Mouse (Mus musculus) liver, embryonic 12.5 days (tissue): ENCODE data around the gene Macrod1. TPM values are rescaled to one million over a fixed set of nuclear protein-coding genes. Genes with fewer than 3 reads are reported as not detected.
"Not testable (repeated sequence)": the region's sequence is repeated elsewhere in the genome, so short reads cannot be mapped to it uniquely, and the experiment has no call there.

Source experiments
- ATAC-seq: fragments of 200-750 bp; cut with Nextera tagmentation; 2 replicates; pipeline ENCODE4 v1.8.0; 2017; ENCODE audit warnings: moderate number of reproducible peaks, mild to moderate bottlenecking, moderate library complexity
- H3K27ac ChIP-seq: fragments of 300-500 bp; sonication (generic); 2 replicates; pipeline ENCODE4 v1.5.1; 2016; ENCODE audit warnings: mild to moderate bottlenecking
- H3K27me3 ChIP-seq: fragments of 300-500 bp; sonication (generic); replicated peaks from 2 replicates; pipeline ENCODE4 v1.6.1; 2016; ENCODE audit warnings: mild to moderate bottlenecking, moderate library complexity
- H3K36me3 ChIP-seq: fragments of 300-500 bp; sonication (generic); 2 replicates; pipeline ENCODE4 v1.6.1; 2016; ENCODE audit warnings: mild to moderate bottlenecking, moderate library complexity
- H3K4me1 ChIP-seq: fragments of 300-500 bp; sonication (generic); 2 replicates; pipeline ENCODE4 v1.6.1; 2016
- H3K4me2 ChIP-seq: fragments of 300-500 bp; sonication (generic); 2 replicates; pipeline ENCODE4 v1.6.1; 2016; ENCODE audit warnings: mild to moderate bottlenecking, moderate library complexity
- H3K4me3 ChIP-seq: fragments of 300-500 bp; sonication (generic); 2 replicates; pipeline ENCODE4 v1.5.1; 2016; ENCODE audit warnings: mild to moderate bottlenecking, moderate library complexity
- H3K9ac ChIP-seq: fragments of 300-500 bp; sonication (generic); 2 replicates; pipeline ENCODE4 v1.6.1; 2016; ENCODE audit warnings: mild to moderate bottlenecking, moderate library complexity
- H3K9me3 ChIP-seq: fragments of 300-500 bp; sonication (generic); replicated peaks from 2 replicates; pipeline ENCODE4 v1.6.1; 2016; ENCODE audit warnings: mild to moderate bottlenecking, moderate library complexity
- WGBS: fragments of 180-500 bp; shearing (Covaris S2); methylation state at CpG from one replicate; pipeline ENCODE4 v1.1.7; 2016; ENCODE audit not compliant: insufficient replicate concordance; 5-methylcytosine and 5-hydroxymethylcytosine counted together
- polyA plus RNA-seq: library from polyadenylated mRNA; unstranded; fragments of >200 nt; fragmentation: Nextera tagmentation; extraction: Ambion mirVana; gene quantifications from 2 replicates; pipeline ENCODE4 v1.2.1, GENCODE M21; 2016

The Macrod1 gene
- polyA plus RNA-seq, 1 experiment from 2014 or later: 7.6 TPM

GRCm38 (mm10) chr19:7039088-7039720, 17.4 kb upstream of the Macrod1 start:
- ATAC-seq: peak; percentile 11
- WGBS: 1% methylated on average over 35 of the region's 35 CpGs
- peaks cover 39% of the 10 kb centered on the region for H3K4me1 ChIP-seq

GRCm38 (mm10) chr19:7039841-7040636, 16.6 kb upstream of the Macrod1 start, which contains the start of gene Stip1:
Gene Stip1, minus strand, starts transcription at chr19:7039967.
- ATAC-seq: peak; percentile 97
- peak within 1 kb of the TSS; percentile 94 for H3K4me2 ChIP-seq
- peaks cover 39% of the 10 kb centered on the region for H3K4me1 ChIP-seq
- peak within 1 kb of the TSS; percentile 95 for H3K27ac ChIP-seq
- H3K36me3 ChIP-seq: peaks cover 30% of the 10 kb centered on the region
- peak within 1 kb of the TSS; percentile 99 for H3K9ac ChIP-seq
- peak within 1 kb of the TSS; percentile 96 for H3K4me3 ChIP-seq
- H3K9me3 ChIP-seq: no peaks in the 10 kb centered on the region
- no peaks in the 10 kb centered on the region for H3K27me3 ChIP-seq
- WGBS: under 1% methylated on average over 49 of the region's 49 CpGs

More at GRCm38 (mm10) chr19:7039088-7039720, 17.4 kb upstream of the Macrod1 start:
- H3K27ac ChIP-seq: peak overlapping the region; percentile 95
- peaks cover 38% of the 10 kb centered on the region for H3K36me3 ChIP-seq
- peak overlapping the region; percentile 99 for H3K9ac ChIP-seq
- H3K4me2 ChIP-seq: peak overlapping the region; percentile 82
- H3K9me3 ChIP-seq: no peaks in the 10 kb centered on the region
- H3K4me3 ChIP-seq: peak overlapping the region; percentile 96
- no peaks in the 10 kb centered on the region for H3K27me3 ChIP-seq

DNA sequence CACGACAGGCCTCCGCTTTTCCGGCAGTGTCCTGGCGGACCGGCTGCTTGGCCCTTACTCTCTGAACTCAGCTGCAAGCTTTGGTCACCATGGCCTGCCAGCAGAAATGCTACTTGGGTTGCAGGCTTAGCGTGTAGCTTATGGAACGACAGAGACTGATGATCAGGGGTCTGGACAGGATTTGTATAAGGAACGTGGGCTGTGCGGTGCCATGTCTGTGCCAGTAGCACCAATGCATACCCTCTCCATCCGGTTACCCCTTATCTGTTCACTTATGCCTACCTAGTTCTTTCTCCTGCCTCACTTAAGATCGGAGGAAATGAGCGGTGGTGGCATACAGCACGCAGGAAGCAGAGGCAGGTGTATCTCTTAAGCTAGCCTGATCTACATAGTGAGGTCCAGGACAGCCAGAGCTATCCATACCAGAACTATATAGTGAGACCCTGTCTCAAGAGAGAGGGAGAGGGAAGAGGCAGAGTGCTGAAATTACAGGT, 15.9 kb upstream of the Macrod1 start:
- Histone ChIP-seq H3K27ac (peak overlapping the region; percentile 95), H3K4me2 (peak overlapping the region; percentile 94), H3K4me1 (peaks cover 39% of the 10 kb centered on the region), H3K27me3 (no peaks in the 10 kb centered on the region), H3K36me3 (peaks cover 23% of the 10 kb centered on the region), H3K4me3 (peak overlapping the region; percentile 70), H3K9ac (peak overlapping the region; percentile 86), H3K9me3 (no peaks in the 10 kb centered on the region)
- 13% methylated on average over 13 of the region's 13 CpGs for WGBS
- ATAC-seq: no peak

DNA sequence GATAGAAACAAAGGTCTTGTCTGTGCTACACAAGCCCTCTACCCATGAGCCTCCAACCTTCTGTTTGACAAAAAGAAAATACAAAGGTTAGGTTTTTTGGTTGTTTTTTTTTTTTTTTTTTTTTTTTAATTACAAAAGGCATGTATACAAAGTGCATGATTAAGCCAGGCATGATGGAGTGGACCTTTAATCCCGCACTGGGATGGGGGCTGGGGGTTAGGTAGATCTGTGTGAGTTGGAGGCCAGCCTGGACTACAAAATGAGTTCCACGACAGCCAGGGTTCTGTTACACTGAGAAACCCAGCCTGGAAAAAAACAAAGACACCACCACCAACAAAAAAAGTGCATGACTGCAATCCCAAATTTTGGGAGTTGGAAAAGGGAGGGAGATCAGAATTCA, 15.4 kb upstream of the Macrod1 start:
- Histone ChIP-seq H3K36me3 (peaks cover 20% of the 10 kb centered on the region), H3K9ac (peak overlapping the region; percentile 86), H3K4me3 (peak overlapping the region; percentile 70), H3K4me2 (peak overlapping the region; percentile 94), H3K27me3 (no peaks in the 10 kb centered on the region), H3K27ac (peak overlapping the region; percentile 95), H3K9me3 (no peaks in the 10 kb centered on the region), H3K4me1 (peaks cover 39% of the 10 kb centered on the region)
- ATAC-seq: no peak
- WGBS: 89% methylated on average over 2 of the region's 2 CpGs

DNA sequence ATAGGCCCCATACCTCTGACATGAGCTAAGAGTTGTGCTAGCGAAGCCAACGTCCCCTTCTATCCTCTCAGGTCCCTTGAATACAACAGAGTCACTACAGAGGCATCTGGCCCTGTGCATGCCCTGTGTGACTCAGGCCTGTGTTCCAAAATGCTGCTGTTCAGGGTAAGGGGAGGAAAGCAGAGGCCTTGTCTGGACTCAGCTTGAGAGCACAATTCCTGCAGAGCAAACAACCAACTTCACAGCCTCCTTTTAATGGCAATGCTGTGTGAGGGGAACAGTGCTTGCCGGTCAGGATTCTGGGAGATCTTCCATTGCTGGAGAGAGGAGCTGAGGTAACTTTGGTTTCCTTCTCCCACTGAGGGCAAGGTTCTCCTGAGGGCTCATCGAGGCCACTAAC, 12.3 kb upstream of the Macrod1 start:
- H3K27ac ChIP-seq: no peak overlapping the region
- H3K27me3 ChIP-seq: no peaks in the 10 kb centered on the region
- 59% methylated on average over 4 of the region's 4 CpGs for WGBS
- no peaks in the 10 kb centered on the region for H3K36me3 ChIP-seq
- H3K4me1 ChIP-seq: peaks cover 11% of the 10 kb centered on the region
- H3K4me2 ChIP-seq: no peak overlapping the region
- no peak overlapping the region for H3K4me3 ChIP-seq
- H3K9ac ChIP-seq: no peak overlapping the region
- no peak for ATAC-seq
- no peaks in the 10 kb centered on the region for H3K9me3 ChIP-seq

DNA sequence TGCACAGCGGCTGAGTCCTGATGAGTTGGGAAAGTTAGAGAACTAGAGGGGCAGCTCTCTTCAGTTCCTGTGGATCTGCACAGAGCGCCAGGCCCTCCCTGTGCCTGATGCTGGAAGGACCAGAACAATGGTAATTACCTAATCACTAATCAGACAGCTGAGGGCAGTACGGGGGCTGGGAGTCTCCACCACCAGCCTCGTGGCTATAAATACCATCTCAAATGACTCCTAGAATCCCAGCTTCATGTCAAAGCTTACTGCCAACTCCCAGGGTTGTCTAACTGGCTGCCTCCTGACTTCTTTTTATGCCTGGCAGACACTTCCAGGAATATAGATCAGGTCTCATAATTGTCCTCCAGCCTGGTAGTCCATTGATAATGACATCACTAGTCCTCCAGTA, 11.9 kb upstream of the Macrod1 start:
- no peak overlapping the region for H3K27ac ChIP-seq
- no peaks in the 10 kb centered on the region for H3K36me3 ChIP-seq
- no peaks in the 10 kb centered on the region for H3K9me3 ChIP-seq
- H3K9ac ChIP-seq: no peak overlapping the region
- ATAC-seq: no peak
- H3K27me3 ChIP-seq: no peaks in the 10 kb centered on the region
- H3K4me2 ChIP-seq: no peak overlapping the region
- 48% methylated on average over 4 of the region's 4 CpGs for WGBS
- peaks cover 11% of the 10 kb centered on the region for H3K4me1 ChIP-seq
- no peak overlapping the region for H3K4me3 ChIP-seq

GRCm38 (mm10) chr19:7053382-7053781, 3.2 kb upstream of the Macrod1 start:
- not testable (repeated sequence) for H3K9ac ChIP-seq, H3K4me3 ChIP-seq, H3K36me3 ChIP-seq, H3K27ac ChIP-seq, H3K9me3 ChIP-seq, ATAC-seq, H3K4me2 ChIP-seq
- 74% methylated on average over 4 of the region's 4 CpGs for WGBS
- peaks cover 16% of the 10 kb centered on the region for H3K27me3 ChIP-seq
- peaks cover 35% of the 10 kb centered on the region for H3K4me1 ChIP-seq

- no peaks in the 10 kb centered on the region; the same call in 1 of the 2 replicates for H3K9me3 ChIP-seq
- H3K9ac ChIP-seq: no peak overlapping the region
- no peaks in the 10 kb centered on the region for H3K36me3 ChIP-seq
- peaks cover 26% of the 10 kb centered on the region for H3K27me3 ChIP-seq
- ATAC-seq: no peak
- 64% methylated on average over 10 of the region's 10 CpGs for WGBS
- H3K27ac ChIP-seq: no peak overlapping the region
- H3K4me1 ChIP-seq: peaks cover 37% of the 10 kb centered on the region
- H3K4me3 ChIP-seq: no peak overlapping the region
- H3K4me2 ChIP-seq: no peak overlapping the region
Observed at GRCm38 (mm10) chr19:7054772-7055171, 1.8 kb upstream of the Macrod1 start.

- Histone ChIP-seq H3K4me3 (no peak overlapping the region), H3K9ac (no peak overlapping the region), H3K27me3 (peaks cover 26% of the 10 kb centered on the region), H3K27ac (no peak overlapping the region), H3K36me3 (no peaks in the 10 kb centered on the region), H3K4me1 (peaks cover 37% of the 10 kb centered on the region), H3K9me3 (no peaks in the 10 kb centered on the region; the same call in 1 of the 2 replicates), H3K4me2 (no peak overlapping the region)
- 38% methylated on average over 3 of the region's 3 CpGs for WGBS
- ATAC-seq: no peak
Observed at GRCm38 (mm10) chr19:7055173-7055572, 1.4 kb upstream of the Macrod1 start.

DNA sequence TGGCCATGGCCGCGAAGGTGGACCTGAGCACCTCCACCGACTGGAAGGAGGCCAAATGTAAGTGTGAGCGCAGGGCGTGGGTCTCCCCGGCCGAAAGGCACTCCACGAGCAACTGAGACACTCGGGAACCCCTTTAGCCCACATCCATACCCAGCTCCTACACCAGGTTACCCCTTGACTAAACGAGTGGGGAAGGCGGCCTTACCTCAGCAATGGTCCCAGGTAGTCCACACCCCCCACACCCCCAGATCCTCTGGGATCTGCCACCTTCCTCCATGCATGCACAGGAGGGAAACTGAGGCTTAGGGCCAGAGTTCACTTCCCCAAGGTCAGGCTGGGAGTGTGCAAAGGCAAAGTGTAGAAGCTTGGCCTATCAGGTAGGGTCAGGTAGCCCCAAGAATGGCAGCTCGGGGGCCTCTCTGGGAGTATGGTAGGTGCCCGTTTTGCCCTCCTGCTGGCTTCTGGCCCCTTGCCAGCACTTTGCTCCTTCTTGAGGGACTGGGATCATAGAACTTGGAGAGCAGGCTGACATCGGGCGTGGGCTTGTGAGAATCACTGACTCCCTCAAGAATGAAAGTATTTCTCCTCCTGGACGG, 614 bp downstream of the Macrod1 start:
- 3% methylated on average over 16 of the region's 16 CpGs for WGBS
- H3K4me1 ChIP-seq: peaks cover 44% of the 10 kb centered on the region
- H3K27me3 ChIP-seq: peaks cover 26% of the 10 kb centered on the region
- H3K4me3 ChIP-seq: peak overlapping the region; percentile 75
- peak; percentile 12; the same call in 1 of the 2 replicates for ATAC-seq
- no peaks in the 10 kb centered on the region for H3K9me3 ChIP-seq
- no peaks in the 10 kb centered on the region for H3K36me3 ChIP-seq
- no peak overlapping the region for H3K27ac ChIP-seq
- peak overlapping the region; percentile 100 for H3K4me2 ChIP-seq
- peak overlapping the region; percentile 80 for H3K9ac ChIP-seq

- peaks cover 44% of the 10 kb centered on the region for H3K4me1 ChIP-seq
- H3K36me3 ChIP-seq: no peaks in the 10 kb centered on the region
- peak overlapping the region; percentile 80 for H3K9ac ChIP-seq
- peak; percentile 77 for ATAC-seq
- H3K9me3 ChIP-seq: no peaks in the 10 kb centered on the region
- H3K27me3 ChIP-seq: peaks cover 27% of the 10 kb centered on the region
- H3K4me2 ChIP-seq: peak overlapping the region; percentile 100
- H3K27ac ChIP-seq: no peak overlapping the region
- WGBS: 2% methylated on average over 15 of the region's 15 CpGs
- H3K4me3 ChIP-seq: peak overlapping the region; percentile 75
Observed at GRCm38 (mm10) chr19:7057722-7058207, 1.2 kb downstream of the Macrod1 start.
